Mouse (Mus musculus): ENCODE results near the gene Col7a1. TPM values are rescaled to one million over a fixed set of nuclear protein-coding genes. Genes with fewer than 3 reads are reported as not detected.

Gene Col7a1
- 1.2 and 2.6 TPM in 2 replicates for polyA plus RNA-seq (2014; fragmentation: Nextera tagmentation; extraction: Ambion mirVana)

- 10% methylated on average over 15 of the region's 15 CpGs for WGBS
- no peak within 1 kb of the TSS for H3K9ac ChIP-seq (ENCODE audit: low read depth, low read length)
- no peak within 1 kb of the TSS for H3K27ac ChIP-seq (ENCODE audit: low read depth, low read length)
- no peaks in the 10 kb centered on the region for H3K9me3 ChIP-seq (ENCODE audit: control insufficient read depth, low read length)
- H3K36me3 ChIP-seq (ENCODE audit: control insufficient read depth, insufficient read depth, low read length): peaks cover 6% of the 10 kb centered on the region; the same call in 1 of the 2 replicates
- peaks cover 10% of the 10 kb centered on the region for H3K27me3 ChIP-seq (ENCODE audit: control insufficient read depth, insufficient read depth, low read length)
- H3K4me1 ChIP-seq (replicated peaks; ENCODE audit: control insufficient read depth, insufficient read depth, low read length): no peaks in the 10 kb centered on the region
- H3K4me3 ChIP-seq (ENCODE audit: low read depth, low read length): no peak within 1 kb of the TSS
- no peak for DNase-seq (ENCODE audit: low spot score)
- peak within 1 kb of the TSS; percentile 14 for H3K4me2 ChIP-seq (replicated peaks; ENCODE audit: low read depth, low read length)
- no peak for ATAC-seq (ENCODE audit: low FRiP score)
Observed at GRCm38 (mm10) chr9:108953081-108953636, at the start of gene Col7a1. Gene Col7a1, plus strand, starts transcription at chr9:108953586.

GRCm38 (mm10) chr9:108912308-108912707 is 41.1 kb upstream of the Col7a1 start:
- no peak for ATAC-seq (ENCODE audit: low FRiP score)
- WGBS: 52% methylated on average over 6 of the region's 6 CpGs
- H3K36me3 ChIP-seq (ENCODE audit: control insufficient read depth, insufficient read depth, low read length): no peaks in the 10 kb centered on the region

GRCm38 (mm10) chr9:108913161-108913560 is 40.2 kb upstream of the Col7a1 start:
- ATAC-seq (ENCODE audit: low FRiP score): no peak
- WGBS: 88% methylated on average over 7 of the region's 7 CpGs

More at GRCm38 (mm10) chr9:108912308-108912707, 41.1 kb upstream of the Col7a1 start:
- Histone ChIP-seq H3K4me3 (ENCODE audit: low read depth, low read length) (no peak overlapping the region), H3K27me3 (ENCODE audit: control insufficient read depth, insufficient read depth, low read length) (no peaks in the 10 kb centered on the region), H3K9ac (ENCODE audit: low read depth, low read length) (no peak overlapping the region), H3K4me2 (replicated peaks; ENCODE audit: low read depth, low read length) (no peak overlapping the region), H3K27ac (ENCODE audit: low read depth, low read length) (no peak overlapping the region), H3K9me3 (ENCODE audit: control insufficient read depth, low read length) (no peaks in the 10 kb centered on the region), H3K4me1 (replicated peaks; ENCODE audit: control insufficient read depth, insufficient read depth, low read length) (no peaks in the 10 kb centered on the region)
- DNase-seq (ENCODE audit: low spot score): no peak

GRCm38 (mm10) chr9:108913621-108914020 is 39.8 kb upstream of the Col7a1 start:
- 83% methylated on average over 10 of the region's 10 CpGs for WGBS
- H3K4me1 ChIP-seq (replicated peaks; ENCODE audit: control insufficient read depth, insufficient read depth, low read length): no peaks in the 10 kb centered on the region
- no peaks in the 10 kb centered on the region for H3K36me3 ChIP-seq (ENCODE audit: control insufficient read depth, insufficient read depth, low read length)
- no peak overlapping the region for H3K4me3 ChIP-seq (ENCODE audit: low read depth, low read length)
- H3K4me2 ChIP-seq (replicated peaks; ENCODE audit: low read depth, low read length): no peak overlapping the region
- H3K27ac ChIP-seq (ENCODE audit: low read depth, low read length): no peak overlapping the region
- no peak for DNase-seq (ENCODE audit: low spot score)
- H3K9me3 ChIP-seq (ENCODE audit: control insufficient read depth, low read length): no peaks in the 10 kb centered on the region
- ATAC-seq (ENCODE audit: low FRiP score): no peak
- no peak overlapping the region for H3K9ac ChIP-seq (ENCODE audit: low read depth, low read length)
- H3K27me3 ChIP-seq (ENCODE audit: control insufficient read depth, insufficient read depth, low read length): no peaks in the 10 kb centered on the region

More at GRCm38 (mm10) chr9:108913161-108913560, 40.2 kb upstream of the Col7a1 start:
- H3K27me3 ChIP-seq (ENCODE audit: control insufficient read depth, insufficient read depth, low read length): no peaks in the 10 kb centered on the region
- H3K36me3 ChIP-seq (ENCODE audit: control insufficient read depth, insufficient read depth, low read length): no peaks in the 10 kb centered on the region
- H3K4me2 ChIP-seq (replicated peaks; ENCODE audit: low read depth, low read length): no peak overlapping the region
- H3K4me1 ChIP-seq (replicated peaks; ENCODE audit: control insufficient read depth, insufficient read depth, low read length): no peaks in the 10 kb centered on the region
- H3K9me3 ChIP-seq (ENCODE audit: control insufficient read depth, low read length): no peaks in the 10 kb centered on the region
- H3K27ac ChIP-seq (ENCODE audit: low read depth, low read length): no peak overlapping the region
- no peak for DNase-seq (ENCODE audit: low spot score)
- H3K4me3 ChIP-seq (ENCODE audit: low read depth, low read length): no peak overlapping the region
- no peak overlapping the region for H3K9ac ChIP-seq (ENCODE audit: low read depth, low read length)

- H3K4me2 ChIP-seq (replicated peaks; ENCODE audit: low read depth, low read length): no peak within 1 kb of the TSS
- no peak within 1 kb of the TSS for H3K27ac ChIP-seq (ENCODE audit: low read depth, low read length)
- DNase-seq (ENCODE audit: low spot score) (no peak), ATAC-seq (ENCODE audit: low FRiP score) (no peak)
- no peaks in the 10 kb centered on the region for H3K9me3 ChIP-seq (ENCODE audit: control insufficient read depth, low read length)
- no peaks in the 10 kb centered on the region for H3K4me1 ChIP-seq (replicated peaks; ENCODE audit: control insufficient read depth, insufficient read depth, low read length)
- H3K4me3 ChIP-seq (ENCODE audit: low read depth, low read length): no peak within 1 kb of the TSS
- no peaks in the 10 kb centered on the region for H3K27me3 ChIP-seq (ENCODE audit: control insufficient read depth, insufficient read depth, low read length)
- no peaks in the 10 kb centered on the region for H3K36me3 ChIP-seq (ENCODE audit: control insufficient read depth, insufficient read depth, low read length)
- 80% methylated on average over 6 of the region's 6 CpGs for WGBS
- H3K9ac ChIP-seq (ENCODE audit: low read depth, low read length): no peak within 1 kb of the TSS
Observed at GRCm38 (mm10) chr9:108914491-108914890, 38.9 kb upstream of the Col7a1 start, which contains the start of gene Tmem89. Gene Tmem89, plus strand, starts transcription at chr9:108914619.

- Histone ChIP-seq H3K9ac (ENCODE audit: low read depth, low read length) (no peak overlapping the region), H3K4me3 (ENCODE audit: low read depth, low read length) (no peak overlapping the region), H3K27me3 (ENCODE audit: control insufficient read depth, insufficient read depth, low read length) (no peaks in the 10 kb centered on the region), H3K9me3 (ENCODE audit: control insufficient read depth, low read length) (no peaks in the 10 kb centered on the region), H3K4me1 (replicated peaks; ENCODE audit: control insufficient read depth, insufficient read depth, low read length) (no peaks in the 10 kb centered on the region), H3K4me2 (replicated peaks; ENCODE audit: low read depth, low read length) (no peak overlapping the region), H3K36me3 (ENCODE audit: control insufficient read depth, insufficient read depth, low read length) (no peaks in the 10 kb centered on the region), H3K27ac (ENCODE audit: low read depth, low read length) (no peak overlapping the region)
- 77% methylated on average over 8 of the region's 8 CpGs for WGBS
- ATAC-seq (ENCODE audit: low FRiP score) (no peak), DNase-seq (ENCODE audit: low spot score) (no peak)
Observed at GRCm38 (mm10) chr9:108925897-108926296, 27.5 kb upstream of the Col7a1 start.

- no peak for ATAC-seq (ENCODE audit: low FRiP score)
- no peaks in the 10 kb centered on the region for H3K27me3 ChIP-seq (ENCODE audit: control insufficient read depth, insufficient read depth, low read length)
- 91% methylated on average over 3 of the region's 3 CpGs for WGBS
Observed at GRCm38 (mm10) chr9:108928424-108928823, 25.0 kb upstream of the Col7a1 start.

DNA sequence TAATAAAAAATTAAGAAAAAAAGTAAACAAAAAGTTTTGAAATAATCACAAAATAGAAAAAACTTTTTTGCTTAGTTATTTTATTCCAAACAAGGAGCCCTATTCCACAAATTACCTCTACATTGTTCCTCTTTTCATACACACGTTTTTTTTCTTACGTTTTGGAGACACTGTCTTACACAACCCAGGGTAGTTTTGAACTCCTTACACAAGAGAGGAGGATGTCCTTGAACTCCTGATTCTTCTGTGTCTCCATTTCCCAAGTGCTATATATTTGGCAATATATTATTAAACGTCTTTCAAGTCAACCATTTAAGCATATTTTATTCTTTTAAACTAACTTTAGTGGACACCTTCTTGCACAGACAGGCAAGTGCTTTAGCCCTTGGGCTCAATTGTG is 17.4 kb upstream of the Col7a1 start:
- Histone ChIP-seq H3K27ac (ENCODE audit: low read depth, low read length) (no peak overlapping the region), H3K4me3 (ENCODE audit: low read depth, low read length) (no peak overlapping the region), H3K9ac (ENCODE audit: low read depth, low read length) (no peak overlapping the region), H3K4me2 (replicated peaks; ENCODE audit: low read depth, low read length) (no peak overlapping the region), H3K9me3 (ENCODE audit: control insufficient read depth, low read length) (no peaks in the 10 kb centered on the region), H3K36me3 (ENCODE audit: control insufficient read depth, insufficient read depth, low read length) (peaks cover 8% of the 10 kb centered on the region; the same call in 1 of the 2 replicates), H3K27me3 (ENCODE audit: control insufficient read depth, insufficient read depth, low read length) (no peaks in the 10 kb centered on the region), H3K4me1 (replicated peaks; ENCODE audit: control insufficient read depth, insufficient read depth, low read length) (no peaks in the 10 kb centered on the region)
- DNase-seq (ENCODE audit: low spot score) (no peak), ATAC-seq (ENCODE audit: low FRiP score) (peak; percentile 10; the same call in 1 of the 2 replicates)
- WGBS: 18% methylated on average over 3 of the region's 3 CpGs

More at GRCm38 (mm10) chr9:108928424-108928823, 25.0 kb upstream of the Col7a1 start:
- no peak for DNase-seq (ENCODE audit: low spot score)
- Histone ChIP-seq H3K27ac (ENCODE audit: low read depth, low read length) (no peak overlapping the region), H3K9ac (ENCODE audit: low read depth, low read length) (no peak overlapping the region), H3K4me2 (replicated peaks; ENCODE audit: low read depth, low read length) (no peak overlapping the region), H3K9me3 (ENCODE audit: control insufficient read depth, low read length) (no peaks in the 10 kb centered on the region), H3K4me3 (ENCODE audit: low read depth, low read length) (no peak overlapping the region), H3K36me3 (ENCODE audit: control insufficient read depth, insufficient read depth, low read length) (no peaks in the 10 kb centered on the region), H3K4me1 (replicated peaks; ENCODE audit: control insufficient read depth, insufficient read depth, low read length) (no peaks in the 10 kb centered on the region)
